Mouse (Mus musculus): Measurements from ENCODE around the gene Gast. TPM values are rescaled to one million over a fixed set of nuclear protein-coding genes. Genes with fewer than 3 reads are reported as not detected.

Gene Gast
- polyA plus RNA-seq, 1 experiment, result 0.09 TPM

DNA sequence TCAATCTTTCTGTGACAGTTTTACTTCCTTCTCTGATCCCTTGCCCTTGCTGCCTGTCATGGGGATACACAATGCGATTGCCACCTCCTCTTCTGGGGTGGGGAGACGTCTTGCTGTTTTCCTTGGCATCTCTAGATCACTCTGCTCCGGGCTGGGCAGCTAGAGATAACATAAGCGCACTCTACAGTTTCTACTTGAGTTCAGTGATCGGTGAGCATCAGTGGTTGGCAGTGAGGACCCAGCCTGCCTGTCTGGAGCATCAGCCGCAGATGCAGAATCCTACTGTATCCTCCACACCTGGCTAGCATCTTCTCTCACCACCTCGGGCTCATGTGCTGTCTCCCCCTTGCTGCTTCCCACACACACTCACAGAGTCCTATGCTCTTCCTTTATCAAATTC lies 34.9 kb downstream of the Gast start:
- H3K27me3 ChIP-seq (ENCODE audit: control insufficient read depth), result no peaks in the 10 kb centered on the region; the same call in 1 of the 2 replicates
- H3K9me3 ChIP-seq (ENCODE audit: control insufficient read depth, low read length), result no peaks in the 10 kb centered on the region
- H3K36me3 ChIP-seq (ENCODE audit: control insufficient read depth), result peaks cover 9% of the 10 kb centered on the region; the same call in 1 of the 2 replicates
- TF ChIP-seq GATA1 (IDR thresholded peaks at IDR 0.05; ENCODE audit: low read length) (no peak), TAL1 (IDR thresholded peaks at IDR 0.05; ENCODE audit: low read length) (no peak)
- H3K4me1 ChIP-seq (ENCODE audit: control insufficient read depth), result no peaks in the 10 kb centered on the region
- H3K4me3 ChIP-seq (replicated peaks), result no peak overlapping the region

DNA sequence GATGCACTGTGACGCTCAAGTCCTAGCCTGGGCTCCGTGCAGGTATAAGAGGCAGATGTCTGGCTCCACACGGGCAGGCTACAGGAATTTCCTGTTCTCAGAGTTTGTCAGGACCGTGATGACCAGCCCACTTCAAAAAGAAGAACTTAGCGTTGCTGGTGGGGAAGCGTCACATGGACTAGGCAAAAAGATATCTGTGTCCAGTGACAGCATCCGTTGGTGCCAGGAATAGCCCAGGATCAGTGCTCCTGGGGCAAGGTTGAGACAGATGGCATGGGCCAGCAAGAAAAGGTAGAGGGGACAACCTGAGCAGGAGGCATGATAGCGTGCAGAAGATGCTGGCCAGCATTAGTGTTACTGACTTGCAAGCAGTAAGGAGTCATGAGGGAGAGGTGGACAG lies 35.6 kb downstream of the Gast start:
- peaks cover 11% of the 10 kb centered on the region; the same call in 1 of the 2 replicates for H3K36me3 ChIP-seq (ENCODE audit: control insufficient read depth)
- no peaks in the 10 kb centered on the region; the same call in 1 of the 2 replicates for H3K27me3 ChIP-seq (ENCODE audit: control insufficient read depth)
- H3K9me3 ChIP-seq (ENCODE audit: control insufficient read depth, low read length), result no peaks in the 10 kb centered on the region
- H3K4me1 ChIP-seq (ENCODE audit: control insufficient read depth), result no peaks in the 10 kb centered on the region
- H3K4me3 ChIP-seq (replicated peaks), result no peak overlapping the region
- TF ChIP-seq GATA1 (IDR thresholded peaks at IDR 0.05; ENCODE audit: low read length), result no peak
- no peak for TF ChIP-seq TAL1 (IDR thresholded peaks at IDR 0.05; ENCODE audit: low read length)

DNA sequence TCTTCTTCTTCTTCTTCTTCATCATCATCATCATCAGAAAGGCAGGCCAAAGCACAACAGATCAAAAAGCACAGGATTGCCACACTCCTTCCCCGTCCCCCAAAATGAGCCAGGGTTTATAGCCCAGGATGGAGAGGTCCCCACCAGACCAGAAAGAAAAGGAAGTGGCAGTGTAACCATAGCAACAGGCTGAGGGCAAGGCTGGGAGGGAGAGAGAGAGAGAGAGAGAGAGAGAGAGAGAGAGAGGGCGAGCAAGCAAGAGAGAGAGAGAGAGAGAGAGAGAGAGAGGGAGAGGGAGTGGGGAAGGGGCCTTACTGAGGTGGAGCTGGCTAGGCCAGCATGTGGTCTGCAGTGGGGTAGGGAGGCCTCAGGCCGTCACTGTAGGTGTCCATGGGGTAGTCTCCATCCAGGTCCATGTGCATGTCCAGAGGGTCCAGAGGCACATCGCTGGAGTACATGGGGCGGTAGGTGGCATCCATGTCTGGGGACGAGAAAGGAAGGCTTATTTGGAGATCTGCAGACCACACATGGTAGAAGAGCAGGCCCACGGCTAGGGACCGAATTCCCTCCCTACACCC lies 37.9 kb downstream of the Gast start:
- H3K27me3 ChIP-seq (ENCODE audit: control insufficient read depth), result no peaks in the 10 kb centered on the region; the same call in 1 of the 2 replicates
- H3K36me3 ChIP-seq (ENCODE audit: control insufficient read depth), result peaks cover 18% of the 10 kb centered on the region; the same call in 1 of the 2 replicates
- no peaks in the 10 kb centered on the region for H3K9me3 ChIP-seq (ENCODE audit: control insufficient read depth, low read length)
- TF ChIP-seq TAL1 (IDR thresholded peaks at IDR 0.05; ENCODE audit: low read length), result no peak
- TF ChIP-seq GATA1 (IDR thresholded peaks at IDR 0.05; ENCODE audit: low read length), result no peak
- H3K4me3 ChIP-seq (replicated peaks), result no peak overlapping the region
- no peaks in the 10 kb centered on the region for H3K4me1 ChIP-seq (ENCODE audit: control insufficient read depth)

DNA sequence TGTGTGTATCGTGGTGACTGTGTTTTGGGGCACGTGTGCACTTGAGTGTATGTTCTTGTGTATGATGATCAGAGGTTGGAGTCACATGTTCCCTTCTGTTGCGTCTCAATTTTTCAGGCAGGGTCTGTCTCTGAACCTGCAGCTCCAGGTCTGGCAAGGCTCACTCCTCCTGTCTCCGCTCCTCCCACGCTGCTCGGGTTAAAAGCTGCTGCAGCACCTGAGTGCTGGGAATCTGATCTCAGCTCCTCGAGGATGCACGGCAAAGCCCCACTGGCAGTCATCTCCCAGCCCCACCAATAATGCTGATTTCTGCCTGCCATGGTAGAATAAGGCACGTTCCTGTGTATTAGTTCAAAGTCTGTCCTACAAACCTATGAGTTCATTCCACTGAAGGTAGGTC lies 40.9 kb downstream of the Gast start:
- H3K4me1 ChIP-seq (ENCODE audit: control insufficient read depth), result no peaks in the 10 kb centered on the region
- no peak overlapping the region for H3K4me3 ChIP-seq (replicated peaks)
- H3K9me3 ChIP-seq (ENCODE audit: control insufficient read depth, low read length), result no peaks in the 10 kb centered on the region
- TF ChIP-seq TAL1 (IDR thresholded peaks at IDR 0.05; ENCODE audit: low read length) (no peak), GATA1 (IDR thresholded peaks at IDR 0.05; ENCODE audit: low read length) (no peak)
- H3K27me3 ChIP-seq (ENCODE audit: control insufficient read depth), result no peaks in the 10 kb centered on the region
- H3K36me3 ChIP-seq (ENCODE audit: control insufficient read depth), result peaks cover 18% of the 10 kb centered on the region; the same call in 1 of the 2 replicates

DNA sequence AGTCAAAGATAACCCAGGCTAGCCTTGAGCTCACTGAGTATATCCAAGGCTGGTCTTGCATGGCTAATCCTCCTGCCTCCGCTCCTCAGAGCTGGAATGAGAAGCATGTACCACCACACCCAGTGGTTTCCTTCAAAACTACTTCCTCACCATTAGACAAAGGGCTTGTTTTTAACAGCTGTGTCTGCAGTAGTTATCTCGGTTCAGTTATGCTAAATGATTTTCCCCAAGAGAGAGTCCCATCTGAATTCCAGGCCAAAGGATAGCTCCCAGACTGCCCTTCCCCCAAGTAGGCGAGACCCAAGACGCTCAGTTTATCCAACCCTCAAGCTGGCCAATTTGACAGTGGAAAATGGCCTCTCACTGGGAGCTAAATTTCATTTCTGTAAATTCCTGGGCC lies 41.8 kb downstream of the Gast start:
- H3K36me3 ChIP-seq (ENCODE audit: control insufficient read depth), result peaks cover 18% of the 10 kb centered on the region; the same call in 1 of the 2 replicates
- H3K9me3 ChIP-seq (ENCODE audit: control insufficient read depth, low read length), result no peaks in the 10 kb centered on the region
- no peaks in the 10 kb centered on the region for H3K4me1 ChIP-seq (ENCODE audit: control insufficient read depth)
- H3K4me3 ChIP-seq (replicated peaks), result no peak overlapping the region
- TF ChIP-seq TAL1 (IDR thresholded peaks at IDR 0.05; ENCODE audit: low read length), result no peak
- no peak for TF ChIP-seq GATA1 (IDR thresholded peaks at IDR 0.05; ENCODE audit: low read length)
- no peaks in the 10 kb centered on the region for H3K27me3 ChIP-seq (ENCODE audit: control insufficient read depth)

DNA sequence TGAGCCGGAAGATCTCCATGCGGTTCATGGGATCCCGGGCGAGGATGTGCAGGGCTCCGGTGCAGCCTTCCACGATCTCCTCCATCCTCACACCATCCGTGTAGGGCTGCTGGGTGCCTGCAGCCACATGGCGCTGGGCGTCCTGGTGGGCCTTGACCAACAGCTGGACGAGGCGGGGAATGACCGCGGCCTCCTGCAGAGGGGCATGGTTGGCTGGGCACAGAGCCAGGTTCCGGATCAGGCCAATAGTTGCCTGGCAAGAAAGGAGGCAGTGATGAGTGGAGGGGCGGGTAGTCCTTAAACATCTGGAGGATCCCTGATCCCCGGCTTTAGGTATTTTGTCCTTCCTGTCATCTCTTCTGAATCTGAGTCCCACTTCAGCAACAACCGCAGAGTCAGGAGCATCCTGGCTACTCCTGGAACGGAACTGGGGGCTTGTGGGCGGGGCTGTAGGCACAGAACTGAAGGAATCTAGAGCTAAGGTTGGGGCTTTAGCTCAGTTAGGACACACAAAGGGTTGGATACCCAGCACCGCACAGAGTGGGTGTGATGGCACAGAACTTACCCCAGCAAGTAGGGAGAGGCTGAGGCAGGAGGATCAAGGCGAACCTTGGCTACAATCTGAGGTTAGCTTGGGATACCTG lies 42.7 kb downstream of the Gast start:
- Histone ChIP-seq H3K36me3 (ENCODE audit: control insufficient read depth) (peaks cover 20% of the 10 kb centered on the region; the same call in 1 of the 2 replicates), H3K4me3 (replicated peaks) (no peak overlapping the region), H3K27me3 (ENCODE audit: control insufficient read depth) (no peaks in the 10 kb centered on the region), H3K4me1 (ENCODE audit: control insufficient read depth) (no peaks in the 10 kb centered on the region), H3K9me3 (ENCODE audit: control insufficient read depth, low read length) (no peaks in the 10 kb centered on the region)
- TF ChIP-seq GATA1 (IDR thresholded peaks at IDR 0.05; ENCODE audit: low read length), result no peak

DNA sequence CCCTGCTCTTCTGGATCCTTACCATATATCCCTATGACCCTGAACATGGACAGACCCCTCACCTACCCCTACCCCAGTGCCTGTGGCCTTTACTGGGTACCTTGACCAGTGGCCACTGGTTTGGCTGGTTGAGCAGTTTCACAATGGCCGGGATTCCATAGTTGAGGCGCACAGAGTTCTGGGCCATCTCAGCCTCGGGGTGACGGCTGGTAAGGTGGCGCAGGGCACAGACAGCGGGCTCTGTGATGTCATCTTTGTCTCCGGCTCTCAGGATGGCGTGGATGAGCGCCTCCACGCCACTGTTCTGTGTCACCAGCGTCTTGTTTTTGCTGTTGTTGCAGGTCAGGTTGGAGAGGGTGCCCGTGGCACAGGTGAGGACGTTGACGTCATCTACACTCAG lies 43.8 kb downstream of the Gast start:
- Histone ChIP-seq H3K4me3 (replicated peaks) (no peak overlapping the region), H3K36me3 (ENCODE audit: control insufficient read depth) (peaks cover 17% of the 10 kb centered on the region; the same call in 1 of the 2 replicates), H3K9me3 (ENCODE audit: control insufficient read depth, low read length) (no peaks in the 10 kb centered on the region), H3K27me3 (ENCODE audit: control insufficient read depth) (no peaks in the 10 kb centered on the region), H3K4me1 (ENCODE audit: control insufficient read depth) (no peaks in the 10 kb centered on the region)
- no peak for TF ChIP-seq GATA1 (IDR thresholded peaks at IDR 0.05; ENCODE audit: low read length)
- TF ChIP-seq TAL1 (IDR thresholded peaks at IDR 0.05; ENCODE audit: low read length), result no peak

DNA sequence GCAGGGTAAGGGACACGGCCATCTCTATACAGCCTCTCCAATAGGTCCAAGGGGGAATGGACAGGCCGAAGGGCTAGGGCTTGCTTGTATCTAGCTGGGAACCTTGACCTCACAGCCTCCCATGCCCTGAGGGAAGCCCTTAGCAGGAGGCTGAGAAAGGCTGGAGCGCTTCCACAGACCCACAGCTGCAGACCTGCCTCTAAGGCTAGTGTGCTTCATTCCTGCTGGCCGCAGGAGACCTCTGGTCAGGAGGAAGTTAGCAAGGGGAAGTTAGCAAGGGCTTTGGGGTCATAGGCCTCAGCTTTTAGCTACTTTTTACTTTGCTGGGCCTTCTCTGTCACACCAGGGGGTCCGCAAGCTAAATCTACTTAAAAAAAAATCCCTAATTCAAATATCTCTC lies 44.2 kb downstream of the Gast start:
- Histone ChIP-seq H3K36me3 (ENCODE audit: control insufficient read depth) (peaks cover 21% of the 10 kb centered on the region; the same call in 1 of the 2 replicates), H3K9me3 (ENCODE audit: control insufficient read depth, low read length) (no peaks in the 10 kb centered on the region), H3K4me1 (ENCODE audit: control insufficient read depth) (no peaks in the 10 kb centered on the region), H3K27me3 (ENCODE audit: control insufficient read depth) (no peaks in the 10 kb centered on the region), H3K4me3 (replicated peaks) (no peak overlapping the region)
- TF ChIP-seq TAL1 (IDR thresholded peaks at IDR 0.05; ENCODE audit: low read length), result no peak
- no peak for TF ChIP-seq GATA1 (IDR thresholded peaks at IDR 0.05; ENCODE audit: low read length)

DNA sequence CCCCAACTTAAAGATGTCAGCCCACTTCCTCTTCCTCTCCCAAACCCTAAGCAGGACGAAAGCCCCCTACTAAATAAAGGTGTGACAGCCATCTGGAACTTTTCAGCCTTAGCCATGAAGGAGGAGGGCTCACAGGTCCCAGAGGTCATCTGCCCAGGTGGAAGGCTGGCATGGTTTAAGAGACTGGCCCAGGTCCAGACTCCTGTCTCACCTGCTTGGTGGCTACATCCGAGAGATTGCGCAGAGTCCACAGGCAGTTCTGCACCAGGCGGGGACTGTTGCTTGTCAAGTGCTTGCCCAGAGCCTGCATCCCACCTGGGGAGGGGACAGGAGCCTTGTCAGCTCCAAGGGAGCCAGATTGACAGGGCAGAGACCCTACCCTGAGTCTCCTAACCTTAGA lies 45.1 kb downstream of the Gast start:
- TF ChIP-seq TAL1 (IDR thresholded peaks at IDR 0.05; ENCODE audit: low read length), result no peak
- Histone ChIP-seq H3K4me3 (replicated peaks) (no peak overlapping the region), H3K4me1 (ENCODE audit: control insufficient read depth) (no peaks in the 10 kb centered on the region), H3K9me3 (ENCODE audit: control insufficient read depth, low read length) (no peaks in the 10 kb centered on the region), H3K36me3 (ENCODE audit: control insufficient read depth) (peaks cover 16% of the 10 kb centered on the region; the same call in 1 of the 2 replicates), H3K27me3 (ENCODE audit: control insufficient read depth) (no peaks in the 10 kb centered on the region)
